Mouse (Mus musculus): ENCODE measurements around the gene Gm49027. TPM values are rescaled to one million over a fixed set of nuclear protein-coding genes. Genes with fewer than 3 reads are reported as not detected.

Gm49027 gene
- total and polyA plus RNA-seq, 2 experiments from 2014 or later: 3.7 to 4.4 TPM

DNA sequence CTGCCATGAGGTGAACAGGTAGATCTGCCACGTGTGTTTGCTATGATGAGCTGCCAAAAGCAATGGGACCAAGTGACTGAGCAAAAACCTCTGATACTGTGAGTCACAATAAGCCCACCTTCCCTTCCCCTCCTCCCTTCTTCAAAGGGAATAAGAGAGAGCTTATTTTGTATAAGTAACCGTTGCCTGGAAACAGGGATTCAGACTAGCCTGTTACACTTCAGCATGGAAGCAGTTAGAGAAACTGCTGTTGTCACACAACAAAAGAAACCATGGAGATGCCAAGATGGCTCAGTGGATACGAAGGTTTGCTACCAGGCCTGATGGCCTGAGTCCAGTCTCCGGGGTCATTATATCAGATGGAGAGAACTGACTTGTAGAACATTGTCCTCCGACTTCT lies 51.5 kb downstream of the Gm49027 start:
- no peaks in the 10 kb centered on the region for H3K4me1 ChIP-seq (ENCODE audit: insufficient read depth)
- H3K27ac ChIP-seq (ENCODE audit: low read depth, low read length): no peak overlapping the region
- peak; percentile 45 for DNase-seq
- no peaks in the 10 kb centered on the region for H3K27me3 ChIP-seq (ENCODE audit: insufficient read depth, low read length)
- ATAC-seq: peak; percentile 85
- no peaks in the 10 kb centered on the region for H3K36me3 ChIP-seq (ENCODE audit: insufficient read depth)
- H3K9me3 ChIP-seq (ENCODE audit: low read length): no peaks in the 10 kb centered on the region
- no peak overlapping the region for H3K9ac ChIP-seq
- TF ChIP-seq CTCF (IDR thresholded peaks at IDR 0.05; ENCODE audit: low read depth): no peak
- no peak overlapping the region for H3K4me3 ChIP-seq (ENCODE audit: low read depth, low read length)
- H3K4me2 ChIP-seq (ENCODE audit: low read depth): no peak overlapping the region
- 45% methylated on average over 5 of the region's 5 CpGs for WGBS

DNA sequence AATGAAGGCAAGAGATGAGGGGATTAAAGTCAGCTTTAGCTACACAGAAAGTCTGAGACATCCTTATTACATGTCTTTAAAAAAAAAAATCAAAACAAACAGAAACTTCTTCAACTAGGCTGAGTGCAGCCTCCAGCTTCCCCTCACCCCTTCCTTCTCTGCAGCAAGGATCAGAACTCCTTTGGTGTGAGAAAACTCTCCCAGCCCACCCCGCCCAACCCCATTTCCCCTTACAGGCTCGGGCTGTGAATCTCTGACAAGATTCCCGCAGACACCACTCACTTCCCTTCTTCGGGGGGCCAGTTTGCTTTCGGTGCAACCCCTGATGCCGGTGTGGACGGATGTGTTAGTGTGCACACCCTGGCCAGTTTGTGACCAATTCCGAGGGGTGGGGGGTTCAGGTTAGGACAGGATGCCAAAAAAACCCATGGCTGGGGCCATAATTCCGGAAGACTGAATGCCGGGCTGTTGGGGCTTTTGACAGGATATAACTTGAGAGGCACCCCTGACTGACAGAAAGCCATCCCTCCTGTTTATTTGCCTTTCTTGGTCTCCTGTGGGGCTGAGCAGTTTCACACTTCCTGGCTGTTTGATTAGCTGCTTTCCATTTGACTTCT lies 54.4 kb downstream of the Gm49027 start:
- Histone ChIP-seq H3K36me3 (ENCODE audit: insufficient read depth) (no peaks in the 10 kb centered on the region), H3K9ac (no peak overlapping the region), H3K9me3 (ENCODE audit: low read length) (no peaks in the 10 kb centered on the region), H3K27me3 (ENCODE audit: insufficient read depth, low read length) (no peaks in the 10 kb centered on the region), H3K4me3 (ENCODE audit: low read depth, low read length) (no peak overlapping the region), H3K27ac (ENCODE audit: low read depth, low read length) (no peak overlapping the region), H3K4me1 (ENCODE audit: insufficient read depth) (no peaks in the 10 kb centered on the region), H3K4me2 (ENCODE audit: low read depth) (no peak overlapping the region)
- ATAC-seq (no peak), DNase-seq (no peak)
- no peak for TF ChIP-seq CTCF (IDR thresholded peaks at IDR 0.05; ENCODE audit: low read depth)
- WGBS: 75% methylated on average over 10 of the region's 10 CpGs

DNA sequence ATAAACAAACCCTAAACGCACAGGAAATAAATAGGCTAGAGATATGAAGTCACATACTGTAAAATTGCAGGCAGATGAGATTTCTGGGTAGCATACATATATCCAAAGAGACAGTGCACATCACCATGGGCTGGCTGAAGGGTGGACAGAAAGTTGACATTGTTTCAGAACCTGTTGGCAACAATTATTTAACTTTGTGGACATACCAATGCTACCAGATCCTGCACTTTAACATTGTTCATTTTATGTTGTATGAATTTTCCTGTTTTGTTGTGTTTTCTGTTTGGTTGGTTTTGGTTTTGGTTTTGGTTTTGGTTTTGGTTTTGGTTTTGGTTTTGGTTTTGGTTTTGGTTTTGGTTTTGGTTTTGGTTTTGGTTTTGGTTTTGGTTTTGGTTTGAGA lies 60.6 kb downstream of the Gm49027 start:
- ATAC-seq (no peak), DNase-seq (no peak)
- Histone ChIP-seq H3K9me3 (ENCODE audit: low read length) (no peaks in the 10 kb centered on the region), H3K4me1 (ENCODE audit: insufficient read depth) (no peaks in the 10 kb centered on the region), H3K36me3 (ENCODE audit: insufficient read depth) (no peaks in the 10 kb centered on the region), H3K27me3 (ENCODE audit: insufficient read depth, low read length) (no peaks in the 10 kb centered on the region), H3K27ac (ENCODE audit: low read depth, low read length) (no peak overlapping the region), H3K9ac (no peak overlapping the region), H3K4me3 (ENCODE audit: low read depth, low read length) (no peak overlapping the region), H3K4me2 (ENCODE audit: low read depth) (no peak overlapping the region)
- TF ChIP-seq CTCF (IDR thresholded peaks at IDR 0.05; ENCODE audit: low read depth): no peak
- WGBS: 90% methylated on average over 1 of the region's 1 CpGs

Small RNA genes lying within 50 kb of the gene (microRNA-seq; reads per million reads assigned to microRNA genes)
- gene Mir7647: 0.98 to 1.5 reads per million in 2 experiments

Other genes with a start within 250 kb of the Gm49027 start
- 47.9 and 56.0 TPM in 2 replicates for gene Bcl7a, start 181.7 kb downstream of the Gm49027 start, total RNA-seq (2014; rRNA removed)
- gene Bcl7a, start 181.7 kb downstream of the Gm49027 start, polyA plus RNA-seq (2015; fragmentation: Nextera tagmentation; extraction: Ambion mirVana): 37.2 and 38.3 TPM in 2 replicates
- gene Mlxip, start 130.7 kb downstream of the Gm49027 start, total RNA-seq (2014; rRNA removed): 14.2 and 17.4 TPM in 2 replicates
- 8.4 and 13.3 TPM in 2 replicates for gene Mlxip, start 130.7 kb downstream of the Gm49027 start, polyA plus RNA-seq (2015; fragmentation: Nextera tagmentation; extraction: Ambion mirVana)
- gene Lrrc43, start 36.2 kb downstream of the Gm49027 start, total RNA-seq (2014; rRNA removed): 0.69 and 1.5 TPM in 2 replicates
- gene Lrrc43, start 36.2 kb downstream of the Gm49027 start, polyA plus RNA-seq (2015; fragmentation: Nextera tagmentation; extraction: Ambion mirVana): 0.62 and 1.3 TPM in 2 replicates
- gene Il31, start 36.0 kb downstream of the Gm49027 start, total RNA-seq (2014; rRNA removed): not detected in 2 replicates
- not detected in 2 replicates for gene Il31, start 36.0 kb downstream of the Gm49027 start, polyA plus RNA-seq (2015; fragmentation: Nextera tagmentation; extraction: Ambion mirVana)
- gene B3gnt4, start 15.0 kb downstream of the Gm49027 start, total RNA-seq (2014; rRNA removed): 2.2 and 2.5 TPM in 2 replicates
- gene B3gnt4, start 15.0 kb downstream of the Gm49027 start, polyA plus RNA-seq (2015; fragmentation: Nextera tagmentation; extraction: Ambion mirVana): 1.3 and 1.7 TPM in 2 replicates
- gene Diablo, start 1.3 kb downstream of the Gm49027 start, total RNA-seq (2014; rRNA removed): 71.6 and 73.2 TPM in 2 replicates
- gene Diablo, start 1.3 kb downstream of the Gm49027 start, polyA plus RNA-seq (2015; fragmentation: Nextera tagmentation; extraction: Ambion mirVana): 94.3 and 97.6 TPM in 2 replicates
- gene Vps33a, start 47.5 kb upstream of the Gm49027 start, total RNA-seq (2014; rRNA removed): 53.6 and 63.1 TPM in 2 replicates
- gene Vps33a, start 47.5 kb upstream of the Gm49027 start, polyA plus RNA-seq (2015; fragmentation: Nextera tagmentation; extraction: Ambion mirVana): 34.2 and 43.2 TPM in 2 replicates
- 89.8 and 102 TPM in 2 replicates for gene Clip1, start 159.1 kb upstream of the Gm49027 start, total RNA-seq (2014; rRNA removed)
- 52.2 and 73.1 TPM in 2 replicates for gene Clip1, start 159.1 kb upstream of the Gm49027 start, polyA plus RNA-seq (2015; fragmentation: Nextera tagmentation; extraction: Ambion mirVana)
- gene Zcchc8, start 195.6 kb upstream of the Gm49027 start, total RNA-seq (2014; rRNA removed): 25.8 and 32.1 TPM in 2 replicates
- gene Zcchc8, start 195.6 kb upstream of the Gm49027 start, polyA plus RNA-seq (2015; fragmentation: Nextera tagmentation; extraction: Ambion mirVana): 39.8 and 54.1 TPM in 2 replicates
- gene Rsrc2, start 223.9 kb upstream of the Gm49027 start, total RNA-seq (2014; rRNA removed): 97.4 and 118 TPM in 2 replicates
- 122 and 126 TPM in 2 replicates for gene Rsrc2, start 223.9 kb upstream of the Gm49027 start, polyA plus RNA-seq (2015; fragmentation: Nextera tagmentation; extraction: Ambion mirVana)
- 2.9 and 12.1 TPM in 2 replicates for gene Kntc1, start 224.2 kb upstream of the Gm49027 start, total RNA-seq (2014; rRNA removed)
- gene Kntc1, start 224.2 kb upstream of the Gm49027 start, polyA plus RNA-seq (2015; fragmentation: Nextera tagmentation; extraction: Ambion mirVana): 1.7 and 3.3 TPM in 2 replicates